Mouse (Mus musculus) midbrain, embryonic 15.5 days (tissue): ENCODE measurements around the gene Dcaf15. TPM values are rescaled to one million over a fixed set of nuclear protein-coding genes. Genes with fewer than 3 reads are reported as not detected.

Experiments
- ATAC-seq: fragments of 200-750 bp; cut with Nextera tagmentation; replicated peaks from 2 replicates; pipeline ENCODE4 v1.8.0; 2017; ENCODE audit warnings: moderate TSS enrichment
- H3K27ac ChIP-seq: fragments of 300-500 bp; sonication (generic); 2 replicates; pipeline ENCODE4 v1.5.1; 2015; ENCODE audit warnings: mild to moderate bottlenecking, inconsistent platforms
- H3K27me3 ChIP-seq: fragments of 300-500 bp; sonication (generic); replicated peaks from 2 replicates; pipeline ENCODE4 v1.6.1; 2015; ENCODE audit warnings: inconsistent platforms
- H3K36me3 ChIP-seq: fragments of 300-500 bp; sonication (generic); replicated peaks from 2 replicates; pipeline ENCODE4 v1.6.1; 2015; ENCODE audit warnings: inconsistent platforms
- H3K4me1 ChIP-seq: fragments of 300-500 bp; sonication (generic); 2 replicates; pipeline ENCODE4 v1.6.1; 2015; ENCODE audit warnings: inconsistent platforms
- H3K4me2 ChIP-seq: fragments of 300-500 bp; sonication (generic); 2 replicates; pipeline ENCODE4 v1.6.1; 2015; ENCODE audit warnings: inconsistent platforms, mild to moderate bottlenecking, moderate library complexity
- H3K4me3 ChIP-seq: fragments of 300-500 bp; sonication (generic); 2 replicates; pipeline ENCODE4 v1.5.1; 2015; ENCODE audit warnings: mild to moderate bottlenecking, inconsistent platforms
- H3K9ac ChIP-seq: fragments of 300-500 bp; sonication (generic); 2 replicates; pipeline ENCODE4 v1.6.1; 2015; ENCODE audit warnings: mild to moderate bottlenecking, inconsistent platforms
- H3K9me3 ChIP-seq: fragments of 300-500 bp; sonication (generic); 2 replicates; pipeline ENCODE4 v1.6.1; 2016; ENCODE audit warnings: inconsistent platforms
- WGBS: fragments of 180-500 bp; shearing (Covaris S2); methylation state at CpG from one replicate; pipeline ENCODE4 v1.1.7; 2015; ENCODE audit warnings: mixed read lengths; 5-methylcytosine and 5-hydroxymethylcytosine counted together
- polyA plus RNA-seq: library from polyadenylated mRNA; unstranded; fragments of >200 nt; fragmentation: Nextera tagmentation; extraction: Ambion mirVana; gene quantifications from 2 replicates; pipeline ENCODE4 v1.2.1, GENCODE M21; 2015

The Dcaf15 gene
- polyA plus RNA-seq, 1 experiment from 2014 or later = 26.3 TPM

- H3K4me1 ChIP-seq = peaks cover 71% of the 10 kb centered on the region
- ATAC-seq = no peak
- H3K4me2 ChIP-seq = no peak overlapping the region
- H3K27ac ChIP-seq = no peak overlapping the region
- no peak overlapping the region for H3K4me3 ChIP-seq
- H3K36me3 ChIP-seq = peaks cover 6% of the 10 kb centered on the region; the same call in 1 of the 2 replicates
- H3K9me3 ChIP-seq = no peaks in the 10 kb centered on the region
- no peak overlapping the region for H3K9ac ChIP-seq
- no peaks in the 10 kb centered on the region for H3K27me3 ChIP-seq
- 81% methylated on average over 2 of the region's 2 CpGs for WGBS
Measured at GRCm38 (mm10) chr8:84070667-84071066, 33.9 kb downstream of the Dcaf15 start.

GRCm38 (mm10) chr8:84070241-84070640 is 34.3 kb downstream of the Dcaf15 start:
- 89% methylated on average over 5 of the region's 5 CpGs for WGBS
- no peak for ATAC-seq
- no peaks in the 10 kb centered on the region for H3K9me3 ChIP-seq
- H3K4me1 ChIP-seq = peaks cover 73% of the 10 kb centered on the region
- no peak overlapping the region for H3K4me2 ChIP-seq
- no peak overlapping the region for H3K9ac ChIP-seq
- H3K4me3 ChIP-seq = no peak overlapping the region
- H3K27me3 ChIP-seq = no peaks in the 10 kb centered on the region
- peak overlapping the region; percentile 14; the same call in 1 of the 2 replicates for H3K27ac ChIP-seq
- H3K36me3 ChIP-seq = peaks cover 1% of the 10 kb centered on the region; the same call in 1 of the 2 replicates

- Histone ChIP-seq H3K27ac (peak overlapping the region; percentile 31; the same call in 1 of the 2 replicates), H3K4me3 (no peak overlapping the region), H3K9me3 (no peaks in the 10 kb centered on the region), H3K4me1 (peaks cover 73% of the 10 kb centered on the region), H3K4me2 (no peak overlapping the region), H3K27me3 (no peaks in the 10 kb centered on the region), H3K9ac (no peak overlapping the region), H3K36me3 (no peaks in the 10 kb centered on the region)
- WGBS = 50% methylated on average over 2 of the region's 2 CpGs
- ATAC-seq = no peak
Measured at GRCm38 (mm10) chr8:84069750-84070149, 34.8 kb downstream of the Dcaf15 start.

- peaks cover 72% of the 10 kb centered on the region for H3K4me1 ChIP-seq
- H3K4me2 ChIP-seq = no peak overlapping the region
- H3K9me3 ChIP-seq = no peaks in the 10 kb centered on the region
- H3K27me3 ChIP-seq = no peaks in the 10 kb centered on the region
- no peaks in the 10 kb centered on the region for H3K36me3 ChIP-seq
- no peak for ATAC-seq
- WGBS = 34% methylated on average over 1 of the region's 1 CpGs
- H3K4me3 ChIP-seq = no peak overlapping the region
- no peak overlapping the region for H3K9ac ChIP-seq
- no peak overlapping the region for H3K27ac ChIP-seq
Measured at GRCm38 (mm10) chr8:84069169-84069568, 35.4 kb downstream of the Dcaf15 start.

GRCm38 (mm10) chr8:84068316-84069035 is 36.1 kb downstream of the Dcaf15 start:
- WGBS = 78% methylated on average over 12 of the region's 12 CpGs
- no peaks in the 10 kb centered on the region for H3K9me3 ChIP-seq
- no peak overlapping the region for H3K4me3 ChIP-seq
- ATAC-seq = no peak
- H3K4me2 ChIP-seq = peak overlapping the region; percentile 52
- no peaks in the 10 kb centered on the region for H3K27me3 ChIP-seq
- no peak overlapping the region for H3K27ac ChIP-seq
- H3K36me3 ChIP-seq = no peaks in the 10 kb centered on the region
- peaks cover 65% of the 10 kb centered on the region for H3K4me1 ChIP-seq
- no peak overlapping the region for H3K9ac ChIP-seq

GRCm38 (mm10) chr8:84067911-84068310 is 36.7 kb downstream of the Dcaf15 start:
- peak overlapping the region; percentile 52 for H3K4me2 ChIP-seq
- no peaks in the 10 kb centered on the region for H3K36me3 ChIP-seq
- H3K27ac ChIP-seq = no peak overlapping the region
- no peaks in the 10 kb centered on the region for H3K9me3 ChIP-seq
- H3K9ac ChIP-seq = peak overlapping the region; percentile 83; the same call in 1 of the 2 replicates
- H3K27me3 ChIP-seq = no peaks in the 10 kb centered on the region
- H3K4me1 ChIP-seq = peaks cover 60% of the 10 kb centered on the region
- WGBS = 94% methylated on average over 7 of the region's 7 CpGs
- peak overlapping the region; percentile 85 for H3K4me3 ChIP-seq
- ATAC-seq = no peak

GRCm38 (mm10) chr8:84067047-84067573 is 37.5 kb downstream of the Dcaf15 start:
- Histone ChIP-seq H3K4me1 (peaks cover 52% of the 10 kb centered on the region), H3K4me3 (peak overlapping the region; percentile 85), H3K9me3 (no peaks in the 10 kb centered on the region), H3K27ac (peak overlapping the region; percentile 97), H3K9ac (peak overlapping the region; percentile 83), H3K27me3 (no peaks in the 10 kb centered on the region), H3K4me2 (peak overlapping the region; percentile 52), H3K36me3 (no peaks in the 10 kb centered on the region)
- 1% methylated on average over 48 of the region's 58 CpGs for WGBS
- peak; percentile 66 for ATAC-seq

GRCm38 (mm10) chr8:84066291-84066930 is 38.2 kb downstream of the Dcaf15 start, which contains the start of gene Rfx1:
TSS of gene Rfx1 (plus strand) at chr8:84066834.
- ATAC-seq = peak; percentile 99
- under 1% methylated on average over 51 of the region's 51 CpGs for WGBS
- Histone ChIP-seq H3K36me3 (no peaks in the 10 kb centered on the region), H3K27me3 (no peaks in the 10 kb centered on the region), H3K9me3 (no peaks in the 10 kb centered on the region), H3K4me2 (peak within 1 kb of the TSS; percentile 90), H3K9ac (peak within 1 kb of the TSS; percentile 83), H3K4me3 (peak within 1 kb of the TSS; percentile 85), H3K4me1 (peaks cover 45% of the 10 kb centered on the region), H3K27ac (peak within 1 kb of the TSS; percentile 97)

GRCm38 (mm10) chr8:84065457-84066072 is 39.0 kb downstream of the Dcaf15 start:
- Histone ChIP-seq H3K9me3 (no peaks in the 10 kb centered on the region), H3K4me3 (peak overlapping the region; percentile 85), H3K27ac (peak overlapping the region; percentile 82), H3K36me3 (no peaks in the 10 kb centered on the region), H3K27me3 (no peaks in the 10 kb centered on the region), H3K4me2 (peak overlapping the region; percentile 90), H3K9ac (peak overlapping the region; percentile 69), H3K4me1 (peaks cover 38% of the 10 kb centered on the region)
- ATAC-seq = no peak
- WGBS = 30% methylated on average over 5 of the region's 5 CpGs

GRCm38 (mm10) chr8:84065037-84065436 is 39.5 kb downstream of the Dcaf15 start, which contains the start of gene Gm10643:
TSS of gene Gm10643 (minus strand) at chr8:84065137.
- peak within 1 kb of the TSS; percentile 90 for H3K4me2 ChIP-seq
- ATAC-seq = no peak
- H3K36me3 ChIP-seq = no peaks in the 10 kb centered on the region
- H3K27me3 ChIP-seq = no peaks in the 10 kb centered on the region
- WGBS = 97% methylated on average over 1 of the region's 1 CpGs
- peak within 1 kb of the TSS; percentile 69 for H3K9ac ChIP-seq
- no peaks in the 10 kb centered on the region for H3K9me3 ChIP-seq
- H3K4me3 ChIP-seq = peak within 1 kb of the TSS; percentile 85
- peak within 1 kb of the TSS; percentile 82 for H3K27ac ChIP-seq
- H3K4me1 ChIP-seq = peaks cover 33% of the 10 kb centered on the region

- no peak for ATAC-seq
- Histone ChIP-seq H3K9ac (no peak overlapping the region), H3K4me2 (no peak overlapping the region), H3K27ac (no peak overlapping the region), H3K36me3 (no peaks in the 10 kb centered on the region), H3K27me3 (no peaks in the 10 kb centered on the region), H3K9me3 (no peaks in the 10 kb centered on the region), H3K4me1 (peaks cover 23% of the 10 kb centered on the region), H3K4me3 (no peak overlapping the region)
- 75% methylated on average over 8 of the region's 8 CpGs for WGBS
Measured at GRCm38 (mm10) chr8:84063861-84064610, 40.5 kb downstream of the Dcaf15 start.
